Mouse (Mus musculus): Measurements from ENCODE around the gene Rhoc. TPM values are rescaled to one million over a fixed set of nuclear protein-coding genes. Genes with fewer than 3 reads are reported as not detected.
A peak's percentile ranks its signal among the peaks of the same experiment; 100 is the strongest.

Rhoc gene
- total and polyA plus RNA-seq, 3 experiments: 0.21 TPM; not detected in 2

- TF ChIP-seq JUND (IDR thresholded peaks at IDR 0.05; ENCODE audit: low read depth, low read length) (no peak), EP300 (IDR thresholded peaks at IDR 0.05; ENCODE audit: low read depth in 1 of 2, low read length in 2 of 2) (peak; percentile 35 to 61; a peak in 2 of 4 replicates), TAL1 (IDR thresholded peaks at IDR 0.05; ENCODE audit: low read length) (peak; percentile 69), USF1 (IDR thresholded peaks at IDR 0.05; ENCODE audit: low read depth, low read length) (no peak)
Observed at GRCm38 (mm10) chr3:104817991-104818748, 30.0 kb downstream of the Rhoc start, which contains the start of gene Mov10 (continued).

DNA sequence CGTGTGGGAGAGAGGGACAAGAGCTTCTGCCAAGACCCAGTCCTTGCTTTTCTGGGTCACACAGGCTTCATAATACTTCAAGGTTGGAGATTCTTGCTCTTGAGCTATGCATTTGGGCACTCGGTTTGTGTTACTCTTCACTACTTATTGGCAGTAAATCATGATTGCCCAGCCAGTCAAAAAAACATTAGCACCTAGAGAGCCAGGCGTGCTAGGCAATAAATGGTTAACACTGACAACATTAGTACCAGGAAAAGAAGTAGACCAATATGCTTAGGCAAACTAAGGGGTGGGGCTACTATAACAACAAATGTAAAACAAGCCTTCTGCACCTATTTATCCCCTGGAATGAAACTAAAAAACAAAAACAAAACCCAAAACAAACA lies 30.6 kb downstream of the Rhoc start:
- Histone ChIP-seq H3K9me3 (replicated peaks; ENCODE audit: insufficient read depth, low read length) (no peaks in the 10 kb centered on the region), H3K9ac (ENCODE audit: control insufficient read depth, low read depth, low read length, poor library complexity, severe bottlenecking) (peak overlapping the region; percentile 79), H3K27me3 (ENCODE audit: control insufficient read depth in 1 of 2, insufficient read depth in 2 of 2, low read length in 2 of 2) (no peaks in the 10 kb centered on the region), H3K27ac (ENCODE audit: control insufficient read depth, low read depth, low read length) (peak overlapping the region; percentile 80), H3K4me1 (ENCODE audit: control insufficient read depth in 1 of 2, insufficient read depth in 2 of 2, low read length in 2 of 2) (peaks cover 0 to 8% of the 10 kb centered on the region in 2 experiments; a peak in 3 of 4 replicates), H3K79me2 (ENCODE audit: control insufficient read depth, insufficient read depth, low read length, poor library complexity) (peaks cover 4% of the 10 kb centered on the region; the same call in 1 of the 2 replicates), H3K36me3 (ENCODE audit: control insufficient read depth in 1 of 2, insufficient read depth in 2 of 2, low read length in 2 of 2) (peaks cover 0 to 12% of the 10 kb centered on the region in 2 experiments; a peak in 2 of 4 replicates), H3K4me3 (ENCODE audit: control insufficient read depth in 1 of 2, insufficient read depth in 1 of 2, low read depth in 2 of 2, low read length in 2 of 2) (peak overlapping the region; percentile 82 to 95)
- TF ChIP-seq MEF2A (IDR thresholded peaks at IDR 0.05; ENCODE audit: extremely low read depth, insufficient replicate concordance, low read depth, low read length, poor library complexity, severe bottlenecking) (no peak), RCOR1 (IDR thresholded peaks at IDR 0.05; ENCODE audit: low read depth, low read length) (peak; percentile 1; the same call in 1 of the 2 replicates), ZMIZ1 (IDR thresholded peaks at IDR 0.05; ENCODE audit: low read depth, low read length) (no peak), ZKSCAN1 (IDR thresholded peaks at IDR 0.05; ENCODE audit: low read depth, low read length) (no peak), POLR2A (IDR thresholded peaks at IDR 0.05; ENCODE audit: control insufficient read depth in 1 of 2, insufficient read depth in 1 of 2, low read depth in 1 of 2, low read length in 2 of 2, poor library complexity in 1 of 2) (no peak)
- no peak for DNase-seq (ENCODE audit: low read depth, low spot score)

GRCm38 (mm10) chr3:104820426-104820825 lies 32.3 kb downstream of the Rhoc start:
- peaks cover 4% of the 10 kb centered on the region; the same call in 1 of the 2 replicates for H3K79me2 ChIP-seq (ENCODE audit: control insufficient read depth, insufficient read depth, low read length, poor library complexity)
- peaks cover 0 to 12% of the 10 kb centered on the region in 2 experiments; a peak in 3 of 4 replicates for H3K36me3 ChIP-seq (ENCODE audit: control insufficient read depth in 1 of 2, insufficient read depth in 2 of 2, low read length in 2 of 2)
- no peak for TF ChIP-seq HCFC1 (IDR thresholded peaks at IDR 0.05; ENCODE audit: low read depth, low read length)
- peaks cover 0 to 8% of the 10 kb centered on the region in 2 experiments; a peak in 3 of 4 replicates for H3K4me1 ChIP-seq (ENCODE audit: control insufficient read depth in 1 of 2, insufficient read depth in 2 of 2, low read length in 2 of 2)
- no peak overlapping the region for H3K4me3 ChIP-seq (ENCODE audit: control insufficient read depth in 1 of 2, insufficient read depth in 1 of 2, low read depth in 2 of 2, low read length in 2 of 2)
- no peaks in the 10 kb centered on the region for H3K27me3 ChIP-seq (ENCODE audit: control insufficient read depth in 1 of 2, insufficient read depth in 2 of 2, low read length in 2 of 2)
- no peak overlapping the region for H3K9ac ChIP-seq (ENCODE audit: control insufficient read depth, low read depth, low read length, poor library complexity, severe bottlenecking)
- no peak overlapping the region for H3K27ac ChIP-seq (ENCODE audit: control insufficient read depth, low read depth, low read length)
- no peak for DNase-seq (ENCODE audit: low read depth, low spot score)
- H3K9me3 ChIP-seq (replicated peaks; ENCODE audit: insufficient read depth, low read length): no peaks in the 10 kb centered on the region

- no peak overlapping the region for H3K27ac ChIP-seq (ENCODE audit: control insufficient read depth, low read depth, low read length)
- no peaks in the 10 kb centered on the region for H3K9me3 ChIP-seq (replicated peaks; ENCODE audit: insufficient read depth, low read length)
- H3K4me3 ChIP-seq (ENCODE audit: control insufficient read depth in 1 of 2, insufficient read depth in 1 of 2, low read depth in 2 of 2, low read length in 2 of 2): no peak overlapping the region
- peaks cover 1 to 18% of the 10 kb centered on the region in 2 experiments for H3K36me3 ChIP-seq (ENCODE audit: control insufficient read depth in 1 of 2, insufficient read depth in 2 of 2, low read length in 2 of 2)
- H3K27me3 ChIP-seq (ENCODE audit: control insufficient read depth in 1 of 2, insufficient read depth in 2 of 2, low read length in 2 of 2): no peaks in the 10 kb centered on the region
- H3K79me2 ChIP-seq (ENCODE audit: control insufficient read depth, insufficient read depth, low read length, poor library complexity): peaks cover 4% of the 10 kb centered on the region; the same call in 1 of the 2 replicates
- DNase-seq (ENCODE audit: low read depth, low spot score): peak; percentile 40
- no peaks in the 10 kb centered on the region; a peak in 1 of 4 replicates for H3K4me1 ChIP-seq (ENCODE audit: control insufficient read depth in 1 of 2, insufficient read depth in 2 of 2, low read length in 2 of 2)
- H3K9ac ChIP-seq (ENCODE audit: control insufficient read depth, low read depth, low read length, poor library complexity, severe bottlenecking): no peak overlapping the region
- TF ChIP-seq MYC (IDR thresholded peaks at IDR 0.05; ENCODE audit: low read depth, low read length) (no peak), ETS1 (IDR thresholded peaks at IDR 0.05; ENCODE audit: low read depth, low read length) (peak; percentile 69), POLR2AphosphoS5 (IDR thresholded peaks at IDR 0.05; ENCODE audit: borderline replicate concordance, low read depth, low read length) (no peak)
Observed at GRCm38 (mm10) chr3:104822413-104822812, 34.2 kb downstream of the Rhoc start.

Data from MEL (cell line).